Mouse (Mus musculus) olfactory bulb, adult 2 months (tissue): Measurements from ENCODE around the gene Grm1. TPM values are rescaled to one million over a fixed set of nuclear protein-coding genes. Genes with fewer than 3 reads are reported as not detected.

Experiments used
- H3K27ac ChIP-seq: fragments of 200-500 bp; 2 replicates; pipeline ENCODE4 v1.5.1; 2012; ENCODE audit warnings: low read depth, low read length; ENCODE audit not compliant: insufficient read depth
- H3K4me1 ChIP-seq: fragments of 200-500 bp; 2 replicates; pipeline ENCODE4 v1.6.1; 2012; ENCODE audit warnings: low read length; ENCODE audit not compliant: control insufficient read depth, insufficient read depth
- H3K4me3 ChIP-seq: fragments of 200-500 bp; 2 replicates; pipeline ENCODE4 v1.5.1; 2012; ENCODE audit warnings: mild to moderate bottlenecking, low read depth, low read length, moderate library complexity; ENCODE audit not compliant: insufficient read depth
- CTCF ChIP-seq: fragments of 200-500 bp; IDR thresholded peaks from 2 replicates; pipeline ENCODE4 v1.5.1; 2012; ENCODE audit warnings: low read depth, mild to moderate bottlenecking, low read length, moderate library complexity; ENCODE audit not compliant: insufficient read depth
- POLR2A ChIP-seq: fragments of 200-500 bp; IDR thresholded peaks from 2 replicates; pipeline ENCODE4 v1.6.1; 2012; ENCODE audit warnings: mild to moderate bottlenecking, low read depth, low read length, moderate library complexity; ENCODE audit not compliant: insufficient read depth
- WGBS: fragments of 180-500 bp; shearing (Covaris S2); methylation state at CpG from one replicate; pipeline ENCODE4 v1.1.7; 2018; 5-methylcytosine and 5-hydroxymethylcytosine counted together
- polyA plus RNA-seq: library from polyadenylated mRNA; stranded (reverse); fragments of >200 nt; gene quantifications from 2 replicates; pipeline ENCODE4 v1.2.4, GENCODE M21; 2012; ENCODE audit warnings: low replicate concordance; ENCODE audit not compliant: missing spikeins, insufficient read depth, insufficient read length

Gene Grm1
- not detected in 2 replicates for polyA plus RNA-seq

DNA sequence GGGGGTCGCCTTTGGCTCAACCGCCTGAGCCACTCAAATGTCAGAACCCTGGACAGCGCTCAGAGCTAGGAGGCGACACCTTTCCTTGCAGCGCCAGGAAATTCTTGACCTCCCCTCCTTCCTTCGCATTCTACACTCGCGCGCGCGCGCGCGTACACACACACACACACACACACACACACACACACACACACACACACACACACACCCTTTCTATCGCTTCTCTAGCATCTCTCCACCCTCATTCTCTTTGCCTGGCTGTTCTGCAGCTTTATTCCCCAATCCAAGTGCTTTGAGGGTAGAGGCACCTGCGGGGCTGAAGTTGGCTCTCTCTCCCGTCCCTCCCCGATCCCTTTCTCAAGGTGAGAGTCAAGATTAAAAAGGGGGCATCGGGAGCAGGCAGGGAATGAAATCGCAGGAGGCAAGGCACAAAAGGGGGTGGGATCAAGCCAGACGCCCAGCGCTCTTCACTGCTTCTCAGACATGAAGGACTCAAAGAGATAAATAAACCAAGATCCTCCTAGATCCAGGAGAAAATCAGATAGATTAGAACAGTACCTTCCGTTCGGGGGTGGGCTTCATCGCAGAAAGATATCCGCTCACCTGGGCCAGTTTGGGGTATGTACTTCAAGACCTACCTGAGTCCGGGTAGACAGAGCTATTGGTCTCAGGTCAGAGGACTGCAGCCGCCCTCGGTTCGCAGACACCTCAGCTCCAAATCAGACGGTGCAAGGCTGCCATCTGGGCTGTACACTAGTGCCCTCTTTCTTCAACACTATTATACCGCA lies at the start of gene Grm1:
Gene Grm1, minus strand, starts transcription at position 746 of the 788 bp plus-strand sequence.
- peak within 1 kb of the TSS; percentile 82 for H3K27ac ChIP-seq
- no peak for TF ChIP-seq CTCF
- no peak for TF ChIP-seq POLR2A
- H3K4me3 ChIP-seq, result peak within 1 kb of the TSS; percentile 88
- H3K4me1 ChIP-seq, result peaks cover 10% of the 10 kb centered on the region; the same call in 1 of the 2 replicates
- WGBS, result 2% methylated on average over 32 of the region's 32 CpGs

DNA sequence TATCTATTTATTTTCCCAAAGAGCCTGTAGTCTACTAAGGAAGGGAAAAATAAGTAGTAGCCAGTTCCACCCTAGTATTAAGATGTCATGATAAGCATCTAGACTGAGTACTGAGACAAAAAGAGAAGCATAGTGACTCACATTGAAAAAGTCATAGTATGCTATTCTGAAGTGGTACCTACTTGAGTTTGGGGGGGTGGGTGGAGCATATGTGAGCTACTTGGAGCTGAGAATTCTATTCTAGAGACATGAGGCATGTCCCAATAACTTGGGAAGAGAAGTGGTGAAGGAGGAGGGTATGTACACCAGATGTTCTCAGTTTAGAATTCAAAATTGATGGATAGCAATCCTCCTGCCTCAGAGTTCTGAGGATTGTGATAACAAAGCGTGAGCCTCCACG lies 39.6 kb upstream of the Grm1 start:
- WGBS, result 81% methylated on average over 2 of the region's 2 CpGs
- Histone ChIP-seq H3K27ac (no peak overlapping the region), H3K4me1 (no peaks in the 10 kb centered on the region), H3K4me3 (no peak overlapping the region)
- TF ChIP-seq POLR2A (no peak), CTCF (no peak)

DNA sequence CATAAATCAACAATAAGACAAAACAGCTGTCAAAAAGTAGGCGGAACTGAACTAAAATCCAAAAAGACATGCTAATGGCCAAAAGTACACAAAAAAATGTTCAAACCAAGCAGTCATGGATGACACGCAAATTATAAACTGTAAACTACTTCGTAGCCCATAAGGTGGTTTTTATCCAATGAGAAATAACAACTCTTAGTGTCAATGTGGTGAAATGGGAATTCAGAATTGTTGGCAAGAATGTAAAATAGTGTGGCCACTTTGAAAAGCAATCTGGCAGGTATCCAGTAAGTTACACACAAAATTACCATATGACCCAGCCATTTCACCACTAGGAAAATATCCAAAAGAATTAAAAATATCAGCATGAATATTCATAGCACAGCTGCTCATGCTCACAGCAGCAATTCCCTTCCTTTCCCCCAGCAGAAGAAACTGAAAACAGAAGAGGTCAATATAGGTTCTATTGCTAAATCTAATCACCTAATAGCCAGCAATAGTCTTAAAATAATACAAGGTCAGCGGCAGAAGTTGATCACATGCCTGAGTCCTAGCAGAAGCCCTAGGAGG lies 16.4 kb upstream of the Grm1 start:
- no peaks in the 10 kb centered on the region for H3K4me1 ChIP-seq
- no peak for TF ChIP-seq POLR2A
- no peak for TF ChIP-seq CTCF
- 63% methylated on average over 4 of the region's 4 CpGs for WGBS
- no peak overlapping the region for H3K27ac ChIP-seq
- no peak overlapping the region for H3K4me3 ChIP-seq

DNA sequence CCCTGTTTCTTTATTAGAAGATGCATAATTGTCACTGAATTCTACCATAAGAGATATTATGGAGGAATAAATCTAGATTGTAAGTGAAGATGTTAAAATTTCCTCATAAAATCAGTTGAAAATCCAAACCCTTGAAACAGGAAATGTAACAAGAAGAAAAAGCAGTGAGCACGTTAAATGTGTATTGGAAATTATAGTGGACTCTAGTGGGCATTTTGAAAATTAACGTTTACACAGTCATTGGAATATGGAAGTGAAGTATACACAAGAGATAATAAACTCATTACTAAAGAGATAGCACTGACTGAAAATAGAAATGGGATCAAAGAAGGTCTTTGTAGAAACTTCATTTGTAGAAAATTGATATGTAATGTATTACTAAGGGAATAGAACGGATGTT lies 4.2 kb upstream of the Grm1 start:
- 75% methylated on average over 3 of the region's 3 CpGs for WGBS
- no peak for TF ChIP-seq POLR2A
- no peak for TF ChIP-seq CTCF
- H3K27ac ChIP-seq, result no peak overlapping the region
- H3K4me1 ChIP-seq, result 0 out of 2 replicates have a peak, but pooled peaks cover 4% of the 10 kb centered on the region
- H3K4me3 ChIP-seq, result no peak overlapping the region

DNA sequence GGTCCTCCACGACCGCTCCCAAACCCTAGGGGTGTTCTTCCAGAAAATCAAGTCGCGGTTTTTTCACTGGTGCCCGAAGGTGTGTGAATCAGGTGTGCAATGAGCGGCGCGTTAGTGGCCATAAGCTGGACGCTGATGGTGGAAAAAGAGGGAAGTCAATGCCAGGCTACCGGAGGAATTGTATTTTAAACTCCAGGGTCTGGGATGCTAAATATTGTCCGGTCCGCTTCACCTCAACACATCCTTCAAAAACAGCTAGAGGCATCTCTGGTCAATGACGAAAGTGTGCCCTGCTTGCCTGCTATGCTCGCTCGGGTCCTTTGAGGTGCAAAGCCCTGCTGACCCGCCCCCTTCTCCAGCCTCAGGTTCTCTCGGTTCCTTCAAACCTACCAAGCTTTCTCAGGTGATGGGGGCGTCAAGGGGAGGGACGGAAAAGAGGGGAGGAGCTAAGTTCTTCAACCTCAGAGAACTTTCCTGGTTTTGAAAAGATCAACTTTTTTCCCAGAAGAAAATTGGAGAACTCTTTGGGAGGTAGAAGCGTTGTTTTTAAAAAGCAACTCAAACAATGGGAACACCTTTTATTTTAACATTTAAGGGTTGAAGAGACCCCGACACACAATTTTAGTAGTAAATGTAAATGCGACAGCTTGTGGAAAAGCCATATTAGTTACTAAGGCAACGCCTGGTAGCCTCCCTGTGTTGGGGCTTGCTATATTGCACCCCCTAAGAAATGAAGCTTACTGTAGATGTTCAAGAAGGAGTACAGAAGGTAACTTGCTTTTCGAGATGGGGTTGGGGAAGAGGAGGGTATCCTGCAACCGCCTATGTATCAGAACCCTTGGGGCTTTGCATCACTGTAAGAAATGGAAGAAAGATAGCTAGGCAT lies 1.2 kb downstream of the Grm1 start:
- 3% methylated on average over 25 of the region's 25 CpGs for WGBS
- Histone ChIP-seq H3K4me3 (peak overlapping the region; percentile 88), H3K27ac (peak overlapping the region; percentile 82), H3K4me1 (peaks cover 10% of the 10 kb centered on the region; the same call in 1 of the 2 replicates)
- TF ChIP-seq POLR2A (no peak), CTCF (no peak)

DNA sequence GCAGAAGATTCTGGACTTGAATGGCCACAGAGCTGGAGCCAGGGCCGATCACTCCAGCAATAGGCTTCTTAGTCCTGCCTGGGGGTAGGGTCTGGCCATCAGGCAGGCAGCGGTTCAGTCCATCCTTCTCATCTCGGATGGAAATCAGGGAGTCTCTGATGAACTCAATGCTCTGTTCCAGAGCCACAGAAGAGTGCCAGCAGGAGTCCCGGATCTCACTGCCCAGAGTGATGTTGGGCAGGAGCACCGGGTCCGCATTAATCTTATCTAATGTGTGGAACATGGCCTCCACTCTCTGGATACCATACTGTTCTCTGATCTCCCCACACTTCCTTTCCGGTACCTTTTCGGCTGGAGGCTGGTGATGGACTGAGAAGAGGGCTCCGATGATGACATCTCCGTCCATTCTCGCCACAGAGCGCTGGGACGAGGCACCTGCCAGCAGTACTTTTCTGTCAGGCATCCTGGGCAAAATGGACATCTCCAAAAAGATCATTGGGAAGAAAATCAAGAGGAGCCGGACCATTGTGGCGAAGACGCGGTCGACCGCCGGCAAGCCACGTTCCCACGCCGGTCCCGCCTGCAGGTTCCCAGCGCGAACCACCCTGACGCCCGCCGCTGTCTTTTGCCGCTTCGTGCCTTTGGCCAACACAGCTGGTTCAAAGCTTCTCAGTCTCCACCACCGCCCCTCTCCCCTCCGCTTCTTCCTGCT lies 2.0 kb downstream of the Grm1 start:
- Histone ChIP-seq H3K4me3 (peak overlapping the region; percentile 88), H3K4me1 (peaks cover 10% of the 10 kb centered on the region; the same call in 1 of the 2 replicates), H3K27ac (peak overlapping the region; percentile 15; the same call in 1 of the 2 replicates)
- 6% methylated on average over 33 of the region's 33 CpGs for WGBS
- TF ChIP-seq POLR2A (no peak), CTCF (peak; percentile 23; the same call in 1 of the 2 replicates)

DNA sequence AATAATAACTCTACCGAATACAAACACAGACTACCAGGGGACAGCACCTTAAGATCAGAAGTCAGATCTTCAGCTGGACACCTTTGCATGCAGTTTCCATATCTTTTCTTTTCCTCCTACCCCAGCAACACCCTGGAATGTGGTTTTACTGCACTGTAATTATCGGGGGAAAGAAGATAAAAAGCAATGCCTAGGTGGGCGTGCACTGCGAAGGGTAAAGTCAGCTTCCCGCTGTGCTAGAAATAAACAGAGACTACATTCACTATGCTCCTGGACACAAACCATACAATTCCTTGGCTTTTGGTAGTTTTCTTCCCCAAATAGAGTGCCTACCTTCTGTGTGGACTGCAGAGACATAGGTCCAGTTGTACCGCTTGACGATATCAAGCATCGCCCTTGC lies 2.6 kb downstream of the Grm1 start:
- H3K27ac ChIP-seq, result peak overlapping the region; percentile 12; the same call in 1 of the 2 replicates
- 32% methylated on average over 8 of the region's 8 CpGs for WGBS
- TF ChIP-seq POLR2A (no peak), CTCF (no peak)
- peaks cover 10% of the 10 kb centered on the region; the same call in 1 of the 2 replicates for H3K4me1 ChIP-seq
- peak overlapping the region; percentile 88 for H3K4me3 ChIP-seq

DNA sequence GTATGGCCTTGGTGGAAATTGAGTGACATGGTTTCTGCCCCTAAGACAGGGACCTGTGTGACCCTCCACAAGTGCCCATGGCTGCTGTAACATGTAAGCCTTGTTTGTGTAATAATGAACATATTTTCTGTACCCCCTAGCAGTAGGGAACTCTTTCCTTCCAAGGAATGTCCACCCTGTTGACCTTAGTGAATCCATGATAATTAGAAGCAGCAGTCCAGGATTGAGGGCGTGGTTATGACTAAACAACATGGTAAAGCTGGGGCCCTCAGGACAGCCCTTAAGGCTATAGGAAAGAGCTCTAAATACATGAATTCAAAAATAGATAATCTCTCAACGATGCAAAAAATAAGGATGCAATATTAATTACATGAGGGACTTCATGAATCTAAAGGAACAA lies 17.0 kb downstream of the Grm1 start:
- TF ChIP-seq POLR2A, result no peak
- no peak for TF ChIP-seq CTCF
- peaks cover 6% of the 10 kb centered on the region for H3K4me1 ChIP-seq
- WGBS, result 55% methylated on average over 2 of the region's 2 CpGs
- no peak overlapping the region for H3K27ac ChIP-seq
- H3K4me3 ChIP-seq, result no peak overlapping the region
